Mouse (Mus musculus) E14TG2a.4 (cell line): ENCODE data around the gene Commd8.

Experiments
- CTCF ChIP-seq: conservative IDR thresholded peaks from 2 replicates; pipeline ENCODE4 v1.5.1; 2014; ENCODE audit warnings: low read length
- POU5F1 ChIP-seq: IDR thresholded peaks from 2 replicates; pipeline ENCODE4 v1.6.1; 2014; ENCODE audit warnings: low read length, borderline replicate concordance

DNA sequence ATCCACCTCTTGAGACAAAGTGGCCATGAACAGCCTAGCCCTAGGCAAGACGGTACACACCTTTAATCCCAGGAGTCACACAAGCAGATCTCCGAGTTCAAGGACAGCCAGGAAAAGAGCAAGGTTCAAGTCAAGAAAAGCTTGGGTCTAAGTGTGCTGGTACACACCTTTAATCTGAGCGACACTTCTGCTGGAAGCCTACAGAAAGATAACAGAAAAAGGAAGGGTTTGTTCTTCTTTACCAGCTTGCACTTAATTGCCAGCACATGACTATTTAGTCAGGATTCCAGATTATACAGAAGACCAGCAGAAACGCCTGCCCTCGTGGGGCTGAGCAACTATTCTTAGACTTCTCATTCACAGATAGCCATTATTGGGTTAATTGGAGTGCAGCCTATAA, 23.9 kb upstream of the Commd8 start:
- TF ChIP-seq CTCF (no peak), POU5F1 (no peak)
